Mouse (Mus musculus) CH12.LX (cell line): Measurements from ENCODE around the gene Krtap15. TPM values are rescaled to one million over a fixed set of nuclear protein-coding genes. Genes with fewer than 3 reads are reported as not detected.

Experiments
- DNase-seq: peaks from one replicate; pipeline ENCODE4 v3.0.0-alpha.2; 2013; ENCODE audit errors: extremely low read depth
- H3K27ac ChIP-seq: 2 replicates; pipeline ENCODE4 v1.5.1; 2012; ENCODE audit warnings: low read depth, mild to moderate bottlenecking, control low read depth, moderate library complexity; ENCODE audit not compliant: insufficient read depth
- H3K27me3 ChIP-seq: replicated peaks from 2 replicates; pipeline ENCODE3; 2012; ENCODE audit warnings: inconsistent platforms
- H3K36me3 ChIP-seq, 2 experiments: replicated peaks in 1 of 2; 2 replicates each; pipeline versions ENCODE3 to v1.6.1; 2012; ENCODE audit warnings: inconsistent platforms in 1 of 2, low read length in 1 of 2, mild to moderate bottlenecking in 1 of 2, mixed read lengths in 1 of 2, moderate library complexity in 1 of 2; ENCODE audit not compliant: control insufficient read depth in 1 of 2, insufficient read depth in 1 of 2
- H3K4me1 ChIP-seq, 2 experiments: 2 replicates each; pipeline ENCODE4 v1.6.1; 2012; ENCODE audit warnings: inconsistent platforms in 1 of 2, moderate library complexity in 1 of 2; ENCODE audit not compliant: insufficient read depth in 2 of 2, control insufficient read depth in 1 of 2
- H3K4me2 ChIP-seq: 2 replicates; pipeline ENCODE4 v1.6.1; 2012; ENCODE audit warnings: low read depth, mild to moderate bottlenecking, control low read depth; ENCODE audit not compliant: poor library complexity, insufficient read depth, severe bottlenecking
- H3K4me3 ChIP-seq, 3 experiments: fragments of 150-350 bp in 1 of 3; sonication (generic) in 1 of 3; replicated peaks in 1 of 3; 2 replicates each; pipeline versions ENCODE3 to v1.5.1; 2011 to 2012; ENCODE audit warnings: low read depth in 2 of 3, low read length in 2 of 3, mild to moderate bottlenecking in 2 of 3, moderate library complexity in 2 of 3, control low read depth in 1 of 3, improper control_type of control experiment in 1 of 3, inconsistent platforms in 1 of 3, mixed read lengths in 1 of 3; ENCODE audit not compliant: poor library complexity in 1 of 3
- H3K79me2 ChIP-seq: replicated peaks from 2 replicates; pipeline ENCODE4 v1.6.1; 2012; ENCODE audit warnings: mild to moderate bottlenecking, moderate library complexity; ENCODE audit not compliant: control insufficient read depth, poor library complexity, insufficient read depth, severe bottlenecking; ENCODE audit errors: extremely low read depth
- H3K9ac ChIP-seq: 2 replicates; pipeline ENCODE4 v1.6.1; 2012; ENCODE audit warnings: low read depth, mild to moderate bottlenecking, control low read depth, moderate library complexity; ENCODE audit not compliant: insufficient read depth
- H3K9me3 ChIP-seq: replicated peaks from 2 replicates; pipeline ENCODE3; 2012; ENCODE audit warnings: low read length, inconsistent platforms, mixed read lengths
- BHLHE40 ChIP-seq: IDR thresholded peaks from 2 replicates; pipeline ENCODE4 v1.6.1; 2011; ENCODE audit warnings: mild to moderate bottlenecking, low read depth, low read length, improper control_type of control experiment
- CHD1 ChIP-seq: IDR thresholded peaks from 2 replicates; pipeline ENCODE4 v1.6.1; 2012; ENCODE audit warnings: low read depth, low read length, improper control_type of control experiment, inconsistent platforms
- CTCF ChIP-seq, 2 experiments: IDR thresholded peaks in 1 of 2; conservative IDR thresholded peaks in 1 of 2; 2 replicates each; pipeline ENCODE4 v1.5.1; 2011 to 2012; ENCODE audit warnings: low read depth in 2 of 2, low read length in 2 of 2, improper control_type of control experiment in 1 of 2, inconsistent platforms in 1 of 2, mild to moderate bottlenecking in 1 of 2, moderate library complexity in 1 of 2
- E2F4 ChIP-seq: IDR thresholded peaks from 2 replicates; pipeline ENCODE4 v1.6.1; 2011; ENCODE audit warnings: low read depth, low read length, improper control_type of control experiment; ENCODE audit not compliant: insufficient replicate concordance
- ELF1 ChIP-seq: IDR thresholded peaks from 2 replicates; pipeline ENCODE4 v1.6.1; 2014; ENCODE audit warnings: low read depth, mild to moderate bottlenecking, inconsistent platforms, low read length, improper control_type of control experiment
- IRF4 ChIP-seq: IDR thresholded peaks from 2 replicates; pipeline ENCODE4 v1.6.1; 2014; ENCODE audit warnings: low read depth, mild to moderate bottlenecking, inconsistent platforms, low read length, improper control_type of control experiment
- JUN ChIP-seq: IDR thresholded peaks from 2 replicates; pipeline ENCODE4 v1.6.1; 2011; ENCODE audit warnings: low read depth, mild to moderate bottlenecking, low read length, improper control_type of control experiment, moderate library complexity; ENCODE audit not compliant: insufficient read depth
- KAT2A ChIP-seq: IDR thresholded peaks from 2 replicates; pipeline ENCODE4 v1.6.1; 2012; ENCODE audit warnings: low read length, improper control_type of control experiment, inconsistent platforms; ENCODE audit not compliant: insufficient replicate concordance
- MAFK ChIP-seq: IDR thresholded peaks from 2 replicates; pipeline ENCODE4 v1.6.1; 2011; ENCODE audit warnings: low read length, improper control_type of control experiment; ENCODE audit not compliant: insufficient replicate concordance
- MAX ChIP-seq: IDR thresholded peaks from 2 replicates; pipeline ENCODE4 v1.6.1; 2011; ENCODE audit warnings: low read length, improper control_type of control experiment
- MAZ ChIP-seq: IDR thresholded peaks from 2 replicates; pipeline ENCODE4 v1.6.1; 2012; ENCODE audit warnings: low read depth, mild to moderate bottlenecking, inconsistent platforms, low read length, improper control_type of control experiment, moderate library complexity
- MEF2A ChIP-seq: IDR thresholded peaks from 2 replicates; pipeline ENCODE4 v1.6.1; 2014; ENCODE audit warnings: low read depth, mild to moderate bottlenecking, inconsistent platforms, low read length, improper control_type of control experiment, borderline replicate concordance
- POLR2AphosphoS2 ChIP-seq: IDR thresholded peaks from 2 replicates; pipeline ENCODE4 v1.6.1; 2011; ENCODE audit warnings: low read depth, low read length, improper control_type of control experiment
- RCOR1 ChIP-seq: conservative IDR thresholded peaks from 2 replicates; pipeline ENCODE4 v1.6.1; 2012; ENCODE audit warnings: low read depth, mild to moderate bottlenecking, inconsistent platforms, low read length, improper control_type of control experiment
- UBTF ChIP-seq: IDR thresholded peaks from 2 replicates; pipeline ENCODE4 v1.6.1; 2012; ENCODE audit warnings: low read depth, mild to moderate bottlenecking, inconsistent platforms, low read length, improper control_type of control experiment, moderate library complexity
- ZNF384 ChIP-seq: IDR thresholded peaks from 2 replicates; pipeline ENCODE4 v1.6.1; 2012; ENCODE audit warnings: low read depth, low read length, improper control_type of control experiment, inconsistent platforms
- dilution Hi-C: fragments of 300-500 bp; cut with MboI; formaldehyde crosslinking; loops from 2 replicates; pipeline ENCODE4 v1.14.3; 2020; ENCODE audit warnings: low sequenced_read_pairs; ENCODE audit not compliant: extremely low pct_unique_long_range_greater_than_20kb, extremely low pct_ligation_motif_present
- in situ Hi-C: fragments of 300-500 bp; cut with MboI; formaldehyde crosslinking; loops from 3 replicates; pipeline ENCODE4 v1.14.3; 2019; ENCODE audit warnings: low sequenced_read_pairs, low pct_ligation_motif_present, low pct_unique_long_range_greater_than_20kb, mixed read lengths
- polyA plus RNA-seq: library from polyadenylated mRNA; unstranded; fragments of >175 nt; gene quantifications from 2 replicates; pipeline ENCODE4 v1.2.1, GENCODE M21; 2012; ENCODE audit warnings: low read depth; ENCODE audit not compliant: insufficient read length
- total RNA-seq, 2 experiments: library from RNA; depleted of rRNA; stranded (reverse); fragments of 300-350 nt in 1 of 2; fragments of >200 nt in 1 of 2; gene quantifications; 2 replicates each; pipeline ENCODE4 v1.2.3; 2012 to 2014

Krtap15 gene
- total and polyA plus RNA-seq, 3 experiments, result not detected

- H3K27ac ChIP-seq, result no peak overlapping the region; the same call in 1 of the 2 replicates
- no peak for DNase-seq
- H3K4me2 ChIP-seq, result no peak overlapping the region
- TF ChIP-seq CTCF (conservative IDR thresholded peaks at IDR 0.05 in 1 of 2, IDR thresholded peaks at IDR 0.05 in 1 of 2; ENCODE audit: low read depth in 2 of 2, low read length in 2 of 2), result 0 out of 4 replicates have a peak, but pooled peaks of 1 of the 2 experiments have one; percentile 5
- no peak for TF ChIP-seq CHD1
- dilution Hi-C loops, result no loop called here
- no peaks in the 10 kb centered on the region for H3K4me1 ChIP-seq
- H3K4me3 ChIP-seq, result peak overlapping the region in 1 of 3 experiments; percentile 3
- H3K9me3 ChIP-seq, result peaks cover 44% of the 10 kb centered on the region
- H3K36me3 ChIP-seq, result no peaks in the 10 kb centered on the region
- in situ Hi-C loops, result no loop called here
- H3K9ac ChIP-seq, result no peak overlapping the region
- no peaks in the 10 kb centered on the region for H3K79me2 ChIP-seq
- H3K27me3 ChIP-seq, result no peaks in the 10 kb centered on the region
Measured at GRCm38 (mm10) chr16:88823736-88824135, 3.7 kb downstream of the Krtap15 start.

GRCm38 (mm10) chr16:88826095-88826652 lies 6.2 kb downstream of the Krtap15 start, which contains the start of gene Krtap14:
Krtap14 (minus strand) TSS chr16:88826145.
- H3K4me3 ChIP-seq, result no peak within 1 kb of the TSS
- H3K9me3 ChIP-seq, result peaks cover 46% of the 10 kb centered on the region
- no peaks in the 10 kb centered on the region for H3K27me3 ChIP-seq
- dilution Hi-C loops, result no loop called here
- in situ Hi-C loops, result no loop called here
- TF ChIP-seq ZNF384 (no peak), BHLHE40 (no peak), MAX (no peak), MAFK (no peak), UBTF (no peak), IRF4 (no peak), RCOR1 (no peak), MEF2A (no peak), MAZ (no peak), ELF1 (no peak), E2F4 (no peak), KAT2A (no peak), JUN (no peak), POLR2AphosphoS2 (no peak)
- H3K27ac ChIP-seq, result no peak within 1 kb of the TSS
- no peak within 1 kb of the TSS for H3K4me2 ChIP-seq
- H3K36me3 ChIP-seq, result no peaks in the 10 kb centered on the region
- DNase-seq, result no peak
- no peak within 1 kb of the TSS for H3K9ac ChIP-seq
- no peaks in the 10 kb centered on the region for H3K4me1 ChIP-seq
- no peaks in the 10 kb centered on the region for H3K79me2 ChIP-seq
